Mouse (Mus musculus) testis, postnatal 14 days (tissue): ENCODE results near the gene Ferd3l.
A peak's percentile ranks its signal among the peaks of the same experiment; 100 is the strongest.

ENCODE experiments used
- DNase-seq: peaks from one replicate; pipeline ENCODE4 v3.0.0; 2021; ENCODE audit warnings: low spot score

Ferd3l gene

DNA sequence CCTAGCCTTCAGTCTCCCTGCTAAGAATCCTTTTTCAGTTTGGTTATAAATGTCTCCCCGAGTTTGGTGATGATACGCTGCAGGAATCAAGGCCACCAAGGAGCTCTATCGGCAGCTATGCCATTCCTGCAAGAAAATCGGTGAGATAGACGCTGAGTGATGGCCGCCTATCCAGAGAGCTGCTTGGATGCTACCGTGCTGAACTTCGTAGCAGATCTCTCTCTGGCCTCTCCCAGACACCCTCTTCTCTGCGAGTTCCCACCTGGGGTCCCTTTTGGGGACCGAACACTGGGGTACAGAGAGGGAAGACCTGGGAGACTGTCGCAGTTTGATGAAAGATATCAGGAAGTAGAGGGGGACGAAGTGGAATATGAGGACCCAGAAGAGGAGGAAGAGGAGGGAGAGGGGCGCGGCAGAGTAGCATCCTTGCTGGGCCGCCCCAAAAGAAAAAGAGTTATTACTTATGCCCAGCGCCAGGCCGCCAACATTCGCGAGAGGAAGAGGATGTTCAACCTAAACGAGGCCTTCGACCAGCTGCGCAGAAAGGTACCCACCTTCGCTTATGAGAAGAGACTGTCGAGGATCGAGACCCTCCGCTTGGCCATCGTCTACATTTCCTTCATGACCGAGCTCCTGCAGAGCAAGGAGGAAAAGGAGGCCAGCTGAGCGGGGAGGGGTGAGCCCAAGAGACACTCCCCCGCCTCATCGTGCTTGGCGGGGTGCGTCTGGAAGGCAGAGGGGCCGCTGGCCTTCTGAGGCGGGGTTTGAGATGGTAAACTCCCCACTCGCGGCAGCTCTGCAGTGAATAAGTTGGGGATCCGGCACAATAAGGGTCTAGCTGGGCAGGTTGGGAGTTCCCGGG is at the start of gene Ferd3l:
Gene Ferd3l (plus strand): TSS at position 95 of the 862 bp plus-strand sequence.
- DNase-seq: no peak

DNA sequence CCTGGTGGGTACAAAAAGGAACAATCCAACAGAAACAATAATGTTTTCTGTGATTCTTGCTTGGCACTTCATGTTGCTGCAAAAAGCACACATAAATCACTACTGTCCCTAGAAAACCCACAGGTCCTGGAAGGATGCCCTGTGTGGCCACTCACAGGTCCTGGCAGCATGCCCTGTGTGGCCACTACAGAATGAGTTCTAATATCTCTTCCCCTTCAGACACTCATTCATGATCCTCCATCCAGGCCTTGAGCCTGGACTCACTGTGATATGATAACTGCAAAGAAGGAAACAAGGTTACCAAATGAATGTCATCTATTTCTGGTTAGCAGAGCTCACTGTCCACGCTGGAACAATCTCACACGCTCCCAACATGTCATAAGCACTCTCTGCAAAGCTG is 34.3 kb upstream of the Ferd3l start:
- DNase-seq: peak; percentile 58

DNA sequence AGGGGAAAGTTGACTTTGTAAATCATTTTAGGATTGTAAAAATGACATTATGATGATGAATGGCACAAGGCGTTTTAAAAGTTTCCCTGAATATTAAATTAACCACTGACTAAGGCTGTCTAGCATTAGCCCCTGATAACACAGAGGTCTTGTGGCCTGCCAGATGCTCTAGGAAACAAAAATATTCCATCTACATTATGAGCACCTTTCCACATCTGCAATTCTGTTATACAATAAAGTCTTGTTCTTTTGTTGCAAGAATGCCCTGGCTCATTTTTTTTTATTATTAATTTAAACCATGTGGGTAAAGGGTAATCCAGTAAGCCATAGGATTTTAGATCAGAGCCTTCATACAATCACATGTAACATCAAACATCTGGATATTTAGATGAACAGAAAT is 33.6 kb upstream of the Ferd3l start:
- no peak for DNase-seq

DNA sequence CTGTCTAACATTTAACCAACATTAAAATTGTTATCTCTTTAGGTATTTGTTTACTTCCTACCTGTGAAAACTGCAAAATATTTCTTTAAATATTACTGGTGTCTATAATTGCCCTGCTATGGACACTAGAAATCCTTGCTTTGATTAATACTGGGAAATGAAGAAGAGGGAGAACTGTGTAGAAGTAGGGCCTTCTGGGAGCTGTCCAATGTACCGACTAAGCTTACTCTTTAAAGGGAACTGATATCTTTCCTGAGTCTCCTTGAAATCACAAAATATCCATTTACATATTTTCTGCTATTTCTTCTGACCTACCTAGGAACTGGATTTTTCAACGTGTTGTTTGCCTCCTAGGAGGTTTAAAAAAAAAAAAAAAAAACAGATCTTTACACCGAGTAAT is 1.5 kb upstream of the Ferd3l start:
- no peak for DNase-seq

DNA sequence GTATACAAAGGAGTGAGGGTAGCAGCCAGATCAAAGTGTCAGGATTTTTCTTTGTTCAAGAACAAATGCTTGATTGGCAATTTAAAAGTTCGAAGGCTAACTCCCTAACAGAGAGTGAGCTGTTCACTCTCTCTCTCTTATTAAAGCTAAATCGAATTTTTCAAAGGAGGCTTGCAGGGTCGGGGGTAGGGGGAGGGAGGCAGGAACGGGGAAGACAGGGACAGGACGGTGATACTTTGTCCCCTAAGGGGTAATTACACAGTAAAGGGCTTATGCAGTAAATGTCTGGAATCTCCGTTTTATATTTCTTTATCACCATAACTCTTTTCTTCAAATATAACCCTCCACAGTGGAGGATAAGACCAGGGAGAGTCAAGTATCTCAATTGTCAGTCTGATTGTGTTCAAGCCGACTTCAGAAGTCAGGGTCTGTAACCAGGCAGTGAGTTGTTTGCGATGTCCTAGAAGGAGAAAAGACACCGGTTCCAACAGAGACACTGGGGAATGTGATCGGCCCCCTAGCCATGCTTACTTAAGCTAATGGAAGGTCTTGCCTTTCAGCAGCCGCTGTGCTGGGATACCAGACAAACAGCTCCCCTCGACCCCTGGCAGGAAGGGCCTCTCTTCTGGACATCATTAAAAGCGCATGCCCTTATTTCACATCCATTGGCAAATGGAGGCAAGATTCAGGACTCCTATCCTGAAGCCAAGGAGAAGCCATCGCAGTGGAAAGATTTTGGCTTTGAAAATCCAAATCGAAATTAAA is 709 bp upstream of the Ferd3l start:
- DNase-seq: no peak

DNA sequence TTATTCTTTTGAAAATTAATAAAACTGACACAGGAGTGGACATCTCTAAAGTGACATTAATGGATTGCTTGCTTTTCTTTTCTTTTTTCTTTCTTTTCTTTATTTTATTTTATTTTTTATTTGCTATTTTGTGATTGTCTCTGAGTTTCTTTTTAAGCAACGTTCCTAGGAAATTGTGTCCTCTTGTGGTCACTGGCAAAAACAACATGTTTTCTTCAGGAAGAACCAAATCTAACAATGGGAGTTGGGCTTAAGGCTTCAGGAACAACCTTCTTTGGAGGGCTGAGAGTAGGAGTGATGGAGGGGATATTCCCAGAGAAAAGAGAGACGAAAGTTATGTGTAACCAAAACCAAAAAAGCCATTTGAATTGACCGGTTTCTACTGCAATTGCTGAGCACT is 24.6 kb downstream of the Ferd3l start:
- DNase-seq: no peak

DNA sequence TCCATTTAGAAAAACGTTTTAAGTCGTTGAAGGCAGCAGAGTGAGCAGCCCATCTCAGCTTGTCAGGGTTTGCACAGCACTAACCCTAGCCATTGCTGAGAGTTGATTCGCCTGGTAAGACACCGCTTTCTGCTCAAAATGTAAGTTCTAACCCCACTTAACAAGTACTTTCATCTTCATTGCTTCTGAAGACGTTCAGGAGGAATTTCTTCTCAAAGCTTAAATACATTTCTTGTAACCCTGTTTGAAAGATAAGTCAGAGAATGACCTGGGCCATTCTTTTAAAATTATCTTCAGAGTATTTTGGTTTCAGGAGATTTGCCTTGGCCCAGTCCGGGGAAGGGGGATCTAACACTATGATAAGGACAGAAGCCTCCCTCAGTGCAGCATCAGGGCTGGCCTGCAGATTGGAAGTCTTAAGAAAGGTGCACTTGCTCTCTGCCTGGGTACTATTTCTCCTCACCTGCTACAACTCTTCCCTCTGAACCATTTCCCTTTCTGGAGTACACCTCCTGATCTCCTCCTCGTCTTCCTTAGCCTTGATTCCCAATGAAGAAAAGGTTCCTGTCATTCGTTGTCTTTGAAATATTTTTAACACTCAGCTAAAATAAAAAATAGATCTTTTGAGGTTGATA is 26.8 kb downstream of the Ferd3l start:
- no peak for DNase-seq

DNA sequence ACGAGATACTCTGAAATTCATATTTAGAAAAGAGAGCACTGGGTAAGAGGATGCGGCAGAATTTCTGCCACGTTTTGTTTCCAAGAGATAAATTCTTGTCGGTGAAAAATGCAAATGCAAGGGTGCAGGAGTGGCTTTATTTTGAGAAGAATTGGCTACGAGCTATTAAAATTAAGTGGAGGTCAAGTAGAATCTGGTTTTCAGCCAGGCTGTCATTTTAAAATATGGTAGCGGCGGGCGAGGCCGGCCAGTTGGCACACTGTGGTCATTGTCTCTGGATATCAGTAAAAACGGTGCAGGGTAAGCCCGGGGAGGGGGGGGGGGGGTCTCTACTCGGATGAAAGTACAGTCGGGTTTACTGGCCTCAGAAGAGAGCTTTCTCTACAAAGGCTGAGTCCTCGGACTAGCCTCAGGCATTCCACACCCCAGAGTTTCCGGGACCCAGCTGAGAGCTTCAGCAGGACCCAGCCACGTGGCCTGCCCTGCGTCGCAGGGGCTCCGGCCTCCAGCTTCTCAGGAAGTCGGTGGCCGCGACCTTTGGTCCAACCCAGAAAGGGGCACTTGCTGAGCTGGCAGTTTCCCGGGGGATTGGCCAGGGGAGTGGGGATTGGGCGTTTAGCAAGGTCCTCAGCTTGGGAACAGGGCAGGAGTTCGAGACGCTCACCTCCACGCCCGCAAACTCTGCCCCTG is 27.5 kb downstream of the Ferd3l start:
- no peak for DNase-seq

DNA sequence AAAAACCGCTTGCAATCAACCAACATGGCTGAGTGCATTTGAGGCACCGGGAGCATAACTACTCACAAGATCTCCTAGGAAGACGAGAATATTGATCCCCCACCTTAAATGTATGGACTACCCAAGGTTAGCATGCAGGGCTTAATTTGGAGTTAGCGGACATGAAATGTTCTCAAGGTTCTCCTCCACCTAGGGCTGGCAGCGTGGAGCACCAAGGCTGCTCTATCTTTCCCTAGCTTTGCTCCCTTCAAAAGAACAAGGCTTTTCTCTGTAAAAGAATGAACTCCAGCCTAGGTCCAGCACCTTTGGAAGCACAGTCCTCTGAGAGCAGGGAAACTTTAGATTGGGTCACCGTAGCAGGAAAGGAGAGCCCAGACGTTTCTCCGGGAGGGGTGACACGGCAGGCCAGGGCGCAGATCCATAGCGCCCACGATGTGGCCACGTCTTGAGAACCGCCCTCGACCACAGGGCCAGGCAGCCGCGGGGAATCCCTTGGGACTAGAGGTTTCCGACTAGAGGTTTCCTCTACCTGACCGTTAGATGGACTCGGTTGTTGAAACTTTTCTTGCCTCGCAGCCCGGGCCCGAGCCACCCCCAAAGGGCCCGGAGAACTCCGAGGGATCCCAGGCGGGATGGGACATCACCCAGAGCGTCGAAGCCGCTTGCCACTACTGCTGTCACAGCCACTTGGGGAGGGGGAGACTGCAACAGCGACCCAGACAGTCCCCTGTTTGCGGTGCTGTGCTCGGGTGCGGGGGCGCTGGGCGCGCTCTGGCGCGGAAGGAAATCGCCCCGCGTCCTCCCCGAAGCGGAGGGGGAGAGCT is 28.6 kb downstream of the Ferd3l start:
- DNase-seq: no peak

DNA sequence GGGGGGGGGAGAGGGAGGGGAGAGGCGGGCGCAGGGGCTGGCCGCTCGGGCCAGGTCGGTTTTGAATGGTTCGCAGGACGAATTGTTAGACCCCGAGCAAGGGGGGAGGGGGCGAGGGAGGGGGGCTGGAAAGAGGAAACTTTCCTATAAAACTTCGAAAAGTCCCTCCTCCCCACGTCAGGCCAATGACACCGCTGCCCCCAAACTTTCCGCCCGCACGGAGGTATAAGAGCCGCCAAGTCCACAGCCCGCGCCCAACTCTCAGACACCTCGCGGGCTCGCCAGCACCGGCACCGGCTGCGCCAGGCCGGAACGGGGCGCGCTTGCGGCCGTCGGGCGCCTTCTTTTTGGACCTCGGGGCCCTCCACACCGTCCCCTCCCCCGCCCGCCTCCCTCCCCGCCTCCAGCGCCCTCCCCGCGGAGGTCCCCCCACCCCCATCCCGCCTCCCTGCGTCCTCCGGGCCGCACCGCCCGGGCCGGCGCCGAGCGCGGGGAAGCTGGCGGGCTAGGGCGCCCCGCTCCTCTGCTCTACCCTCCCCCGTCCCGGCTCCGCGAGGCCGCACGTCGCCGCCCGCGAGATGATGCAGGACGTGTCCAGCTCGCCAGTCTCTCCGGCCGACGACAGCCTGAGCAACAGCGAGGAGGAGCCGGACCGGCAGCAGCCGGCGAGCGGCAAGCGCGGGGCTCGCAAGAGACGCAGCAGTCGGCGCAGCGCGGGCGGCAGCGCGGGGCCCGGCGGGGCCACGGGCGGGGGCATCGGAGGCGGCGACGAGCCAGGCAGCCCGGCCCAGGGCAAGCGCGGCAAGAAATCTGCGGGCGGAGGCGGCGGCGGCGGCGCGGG is 29.4 kb downstream of the Ferd3l start, which contains the start of gene Twist1:
Gene Twist1 (plus strand): TSS at position 272 of the 841 bp plus-strand sequence.
- peak; percentile 71 for DNase-seq

DNA sequence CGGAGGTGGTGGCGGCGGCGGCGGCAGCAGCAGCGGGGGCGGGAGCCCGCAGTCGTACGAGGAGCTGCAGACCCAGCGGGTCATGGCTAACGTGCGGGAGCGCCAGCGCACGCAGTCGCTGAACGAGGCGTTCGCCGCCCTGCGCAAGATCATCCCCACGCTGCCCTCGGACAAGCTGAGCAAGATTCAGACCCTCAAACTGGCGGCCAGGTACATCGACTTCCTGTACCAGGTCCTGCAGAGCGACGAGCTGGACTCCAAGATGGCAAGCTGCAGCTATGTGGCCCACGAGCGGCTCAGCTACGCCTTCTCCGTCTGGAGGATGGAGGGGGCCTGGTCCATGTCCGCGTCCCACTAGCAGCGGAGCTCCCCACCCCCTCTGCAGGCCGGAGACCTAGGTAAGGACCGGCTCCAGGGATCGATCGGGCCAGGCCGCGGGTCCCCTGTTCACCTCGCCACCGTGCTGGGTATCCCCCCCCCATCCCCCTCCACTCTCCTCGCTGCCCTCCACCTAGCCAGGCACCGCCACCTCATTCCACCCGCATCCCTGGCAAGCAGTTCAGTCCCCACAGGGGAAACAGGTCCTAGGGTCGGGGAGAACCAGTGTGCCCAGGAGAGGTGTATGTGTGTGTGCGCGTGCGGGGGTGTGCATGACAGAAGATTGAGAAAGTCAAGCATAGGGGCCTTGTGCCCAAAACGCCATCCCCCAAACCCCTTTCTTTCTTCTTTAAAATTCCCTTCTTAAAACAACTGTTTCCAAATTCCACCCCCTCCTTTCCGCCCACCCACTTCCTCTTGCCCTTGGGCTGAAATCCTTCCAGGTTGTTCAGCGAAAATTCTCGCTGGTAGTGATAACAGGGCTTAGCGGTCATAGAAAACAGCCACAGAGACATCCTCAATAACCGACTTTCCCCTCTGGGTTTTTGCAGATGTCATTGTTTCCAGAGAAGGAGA is 30.3 kb downstream of the Ferd3l start:
- peak; percentile 29 for DNase-seq

DNA sequence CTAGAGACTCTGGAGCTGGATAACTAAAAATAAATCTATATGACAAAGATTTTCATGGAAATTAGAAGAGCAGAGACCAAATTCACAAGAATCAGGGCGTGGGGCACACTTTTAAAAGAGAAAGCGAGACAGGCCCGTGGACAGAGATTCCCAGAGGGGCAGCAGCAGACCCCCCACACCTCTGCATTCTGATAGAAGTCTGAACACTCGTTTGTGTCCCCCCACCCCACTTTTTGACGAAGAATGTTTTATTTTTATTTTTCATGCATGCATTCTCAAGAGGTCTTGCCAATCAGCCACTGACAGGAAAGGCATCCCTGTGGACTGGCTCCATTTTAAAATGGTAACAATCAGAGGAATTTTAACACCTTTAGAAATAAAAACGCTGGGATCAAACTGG is 31.0 kb downstream of the Ferd3l start:
- no peak for DNase-seq

DNA sequence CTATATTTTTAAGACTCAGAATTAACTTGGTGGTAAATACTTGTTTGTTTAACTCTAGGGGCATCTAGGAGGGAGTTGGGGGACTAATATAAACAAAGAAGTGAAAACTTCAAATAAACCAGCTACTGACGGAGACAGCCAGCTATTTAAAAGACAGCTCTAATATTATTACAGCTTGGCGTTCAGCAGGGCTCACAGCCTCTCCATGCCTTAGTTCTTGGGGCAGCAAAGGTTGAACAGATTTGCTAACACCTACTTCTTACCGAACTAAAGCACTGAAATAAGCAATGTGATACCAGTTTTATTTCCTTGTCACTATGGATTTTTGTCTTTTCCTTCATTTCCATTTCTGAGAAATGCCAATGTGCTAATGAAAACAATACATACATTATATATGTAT is 31.6 kb downstream of the Ferd3l start:
- no peak for DNase-seq

DNA sequence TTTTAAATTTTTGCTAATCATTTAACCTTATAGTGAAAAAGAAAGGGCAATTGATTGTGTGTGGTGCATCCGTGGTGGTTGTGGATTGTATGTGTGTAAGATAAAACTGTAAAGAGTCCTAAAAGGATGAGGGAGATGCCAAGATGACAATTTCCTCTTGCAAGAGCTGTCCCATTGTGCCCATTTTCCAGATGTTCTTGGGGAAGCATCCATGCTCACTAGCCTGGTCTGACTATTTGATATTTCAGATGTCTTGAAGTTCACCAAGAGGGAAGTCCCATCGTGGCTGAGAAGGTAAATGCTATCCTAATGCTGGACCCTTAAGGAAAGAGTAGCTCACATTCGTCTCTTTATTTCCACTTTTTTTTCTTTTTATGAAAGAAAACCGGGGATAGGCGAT is 32.8 kb downstream of the Ferd3l start:
- no peak for DNase-seq

DNA sequence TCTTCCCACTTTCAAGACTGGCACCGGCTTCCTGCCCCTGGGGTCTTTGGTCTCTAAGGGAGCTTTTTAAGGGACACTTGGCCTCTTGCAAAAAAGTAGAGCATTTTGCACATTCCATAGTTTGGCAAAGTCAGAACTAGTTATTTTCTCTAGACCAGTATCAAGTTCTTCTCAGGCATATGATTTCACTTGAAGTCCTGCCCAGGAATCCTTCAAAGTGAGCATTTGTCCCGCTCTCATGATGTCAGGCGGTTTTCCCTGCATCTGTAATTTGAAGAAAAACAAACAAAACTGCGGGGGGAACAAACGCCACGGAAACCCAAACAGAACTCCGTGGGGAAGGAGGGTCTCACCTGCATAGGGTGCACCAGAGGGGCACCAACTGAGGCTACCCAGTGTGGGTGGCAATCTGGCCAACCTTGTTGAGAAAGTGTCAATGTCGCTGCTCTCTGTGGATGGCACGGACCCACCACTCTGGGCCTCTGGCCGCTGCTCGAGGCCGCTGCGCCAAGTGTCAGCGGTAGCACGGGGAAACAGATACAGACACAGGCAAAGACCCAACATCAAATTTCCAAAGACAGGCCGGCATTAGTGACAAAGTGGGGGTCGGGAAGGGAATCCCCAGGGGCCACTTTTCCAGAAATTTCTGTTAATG is 34.0 kb downstream of the Ferd3l start:
- DNase-seq: no peak

DNA sequence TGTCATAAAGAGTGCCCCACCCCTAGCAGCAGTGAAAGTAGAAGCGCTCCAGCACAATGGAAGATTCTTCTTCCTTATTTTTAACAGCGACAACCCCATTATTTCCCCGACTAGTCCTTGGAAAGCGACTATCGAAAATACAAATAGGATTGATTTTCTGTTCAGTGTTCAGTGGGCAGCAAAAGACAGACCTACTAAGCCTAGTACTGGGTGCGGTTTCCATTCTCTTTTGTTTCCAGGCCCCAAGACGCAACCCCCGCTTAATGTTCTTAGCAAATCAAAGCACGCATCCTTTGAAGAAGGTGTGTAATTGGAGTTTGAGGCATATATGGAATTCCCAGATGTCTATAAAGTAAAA is 34.5 kb downstream of the Ferd3l start:
- DNase-seq: no peak

DNA sequence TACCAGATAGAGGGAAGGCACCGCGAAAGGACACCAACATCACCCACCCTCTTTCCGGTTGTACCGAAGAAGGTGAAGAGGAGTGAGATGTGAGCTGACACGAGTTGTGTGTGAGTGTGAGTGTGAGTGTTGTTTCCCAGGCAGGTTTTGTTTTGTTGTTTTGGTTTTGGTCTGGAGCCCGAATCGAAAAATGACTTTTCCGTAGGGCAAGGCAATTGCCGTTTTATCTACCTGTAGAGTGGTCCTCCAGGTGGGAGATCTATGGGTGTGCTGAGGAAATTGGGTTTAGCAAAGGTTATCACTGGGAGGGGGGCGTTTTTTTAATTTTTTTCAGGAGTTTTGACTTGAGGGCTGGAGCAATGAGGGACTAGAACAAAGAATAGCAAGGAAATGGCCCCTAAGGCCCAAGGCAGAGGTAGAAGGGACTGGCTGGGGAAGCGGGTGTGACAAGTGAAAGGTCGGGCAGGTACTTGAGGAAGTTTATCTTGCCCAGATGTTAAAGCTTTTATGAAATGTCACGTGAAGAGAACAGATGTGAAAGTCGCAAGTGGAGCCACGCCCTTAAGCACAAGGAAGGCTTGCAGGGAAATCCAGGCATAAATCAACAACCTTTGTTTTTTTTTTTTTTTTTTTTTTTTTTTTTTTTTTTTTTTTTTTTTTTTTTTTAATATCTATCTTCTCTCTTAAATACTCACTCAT is 35.6 kb downstream of the Ferd3l start:
- DNase-seq: no peak

DNA sequence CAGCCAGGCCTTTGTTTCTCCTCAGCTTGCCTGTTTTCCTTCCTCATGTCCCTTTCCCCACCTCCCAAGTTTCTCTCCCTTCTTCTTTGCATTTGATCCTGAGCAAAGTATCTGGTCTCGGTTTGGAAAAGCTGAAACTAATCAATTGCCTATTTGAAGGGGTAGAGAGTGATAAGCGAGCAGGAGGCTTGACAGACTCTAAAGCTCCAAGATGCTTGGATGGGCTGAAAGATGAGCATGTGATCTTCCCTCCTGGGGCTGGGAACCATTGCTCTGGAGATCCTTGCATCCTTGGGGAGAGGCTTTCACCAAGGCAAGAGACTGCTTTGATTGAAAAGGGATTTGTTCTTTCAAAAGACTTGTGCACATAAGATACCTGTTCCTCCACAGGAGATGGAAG is 36.2 kb downstream of the Ferd3l start:
- DNase-seq: no peak
